Comparison of ENCODE assay signal across 7 mouse cellular contexts in the genomic region with DNA sequence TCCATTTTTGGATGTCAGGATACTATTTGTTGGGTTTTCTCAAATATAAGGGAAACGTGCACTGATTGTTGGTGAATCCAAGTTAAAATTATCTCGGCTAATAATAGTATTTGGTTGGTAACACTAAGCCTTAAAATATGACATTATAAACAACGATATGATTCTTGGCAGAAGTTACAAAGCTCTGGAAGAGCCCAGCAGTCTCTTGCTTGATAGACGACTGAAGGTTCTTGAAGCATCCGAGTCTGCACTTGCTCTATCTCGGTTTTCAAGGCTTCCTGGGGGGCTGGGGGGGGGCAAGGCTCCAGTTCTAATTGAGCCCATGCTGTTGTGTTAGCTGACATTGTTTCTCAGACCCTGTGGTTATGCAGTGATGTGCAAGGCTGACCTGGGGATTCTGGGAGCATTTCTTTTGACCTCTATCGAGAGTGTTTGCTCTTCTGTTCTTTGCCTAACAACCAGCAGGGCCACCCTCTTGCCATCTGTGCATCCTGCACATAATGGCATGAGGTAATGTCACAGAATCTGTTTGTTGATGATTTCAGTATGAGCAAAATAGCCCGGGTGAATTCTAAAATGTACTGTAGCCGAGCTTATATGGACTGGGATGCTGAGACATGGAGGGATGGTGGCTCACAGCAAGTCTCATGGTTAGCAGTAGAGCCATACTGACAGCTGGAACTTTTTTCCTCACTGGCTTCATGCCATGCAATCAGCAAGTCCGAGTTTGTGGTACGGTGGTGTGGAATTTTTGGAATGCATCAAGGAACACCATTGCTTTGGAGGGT. TPM values are rescaled to one million over a fixed set of nuclear protein-coding genes. Genes with fewer than 3 reads are reported as not detected.
A peak's percentile ranks its signal among the peaks of the same experiment; 100 is the strongest.
DNase-seq lines count a peak whose midpoint lies in the region; ATAC-seq lines count a peak whose summit lies in the region.

No protein-coding gene starts in this region.

- peak; percentile 61 for DNase-seq in layer of hippocampus, adult 9-11 months
- DNase-seq in layer of hippocampus, postnatal 25 days (ENCODE audit: extremely low spot score in 1 of 2, low spot score in 1 of 2), result no peak
- peak; percentile 82 to 89 for DNase-seq in cerebellum, adult 18-20 months
- DNase-seq in gastrocnemius, postnatal 25 days, result no peak
- DNase-seq in thymus, postnatal 25 days, result no peak

- H3K27me3 ChIP-seq in heart, embryonic 13.5 days (replicated peaks), result no peaks in the 10 kb centered on the region
- H3K27me3 ChIP-seq in midbrain, embryonic 13.5 days, result no peaks in the 10 kb centered on the region

- no peak overlapping the region for H3K9ac ChIP-seq in heart, embryonic 13.5 days
- H3K9ac ChIP-seq in midbrain, embryonic 13.5 days (replicated peaks), result no peak overlapping the region

- WGBS in heart, embryonic 13.5 days, result 32% methylated on average over 11 of the region's 11 CpGs
- WGBS in midbrain, embryonic 13.5 days, result 68% methylated on average over 11 of the region's 11 CpGs

- no peak; the same call in 1 of the 2 replicates for ATAC-seq in heart, embryonic 13.5 days (ENCODE audit: extremely low read depth, insufficient number of reproducible peaks, low FRiP score, low TSS enrichment)
- 0 out of 2 replicates have a peak, but pooled peaks have one; percentile 29 for ATAC-seq in midbrain, embryonic 13.5 days

- H3K4me3 ChIP-seq in heart, embryonic 13.5 days, result no peak overlapping the region
- H3K4me3 ChIP-seq in midbrain, embryonic 13.5 days (replicated peaks), result no peak overlapping the region

- H3K27ac ChIP-seq in heart, embryonic 13.5 days (replicated peaks), result peak overlapping the region; percentile 22
- no peak overlapping the region for H3K27ac ChIP-seq in midbrain, embryonic 13.5 days

- H3K36me3 ChIP-seq in heart, embryonic 13.5 days, result no peaks in the 10 kb centered on the region
- no peaks in the 10 kb centered on the region for H3K36me3 ChIP-seq in midbrain, embryonic 13.5 days

- peak overlapping the region; percentile 40 for H3K4me2 ChIP-seq in heart, embryonic 13.5 days
- H3K4me2 ChIP-seq in midbrain, embryonic 13.5 days (replicated peaks), result no peak overlapping the region

- peaks cover 16% of the 10 kb centered on the region for H3K4me1 ChIP-seq in heart, embryonic 13.5 days
- H3K4me1 ChIP-seq in midbrain, embryonic 13.5 days (replicated peaks), result peaks cover 14% of the 10 kb centered on the region

- H3K9me3 ChIP-seq in heart, embryonic 13.5 days, result no peaks in the 10 kb centered on the region
- no peaks in the 10 kb centered on the region for H3K9me3 ChIP-seq in midbrain, embryonic 13.5 days

RNA-seq across cellular contexts. Expression of gene Efhc1, which starts 28.6 kb away (rescaled TPM):
- 1 to 10 TPM; 1.2 to 1.4 TPM for total RNA-seq in layer of hippocampus, postnatal 25 days (2021)
- polyA plus RNA-seq in heart, embryonic 13.5 days (2015; fragmentation: Nextera tagmentation; extraction: Ambion mirVana), result 1.6 and 1.7 TPM in 2 replicates
- 1.5 TPM in 2 replicates for polyA plus RNA-seq in midbrain, embryonic 13.5 days (2015; fragmentation: Nextera tagmentation; extraction: Ambion mirVana)
- total RNA-seq in gastrocnemius, postnatal 25 days (2021), result under 1 TPM; 0.41 to 0.51 TPM

RNA-seq across cellular contexts. Expression of gene Paqr8, which starts 32.4 kb away (rescaled TPM):
- 100 to 1,000 TPM; 110 to 153 TPM for total RNA-seq in layer of hippocampus, postnatal 25 days (2021)
- polyA plus RNA-seq in heart, embryonic 13.5 days (2015; fragmentation: Nextera tagmentation; extraction: Ambion mirVana), result 3.0 and 3.3 TPM in 2 replicates
- 12.5 and 13.4 TPM in 2 replicates for polyA plus RNA-seq in midbrain, embryonic 13.5 days (2015; fragmentation: Nextera tagmentation; extraction: Ambion mirVana)
- total RNA-seq in gastrocnemius, postnatal 25 days (2021), result 1 to 10 TPM; 1.2 to 1.3 TPM

Comparison
In these comparisons a context has a peak if more than half of its experiments do, and no peak if none do; other contexts are left out.
1. DNase-seq: peak in layer of hippocampus, adult 9-11 months (single experiment) and cerebellum, adult 18-20 months (2 of 2); none in layer of hippocampus, postnatal 25 days (0 of 2), gastrocnemius, postnatal 25 days (single experiment) and thymus, postnatal 25 days (single experiment).
2. RNA of gene Paqr8, which starts 32.4 kb away (total RNA-seq): 110 to 153 TPM in layer of hippocampus, postnatal 25 days; 1.2 to 1.3 TPM in gastrocnemius, postnatal 25 days; every median in the first group is over 10 times any median in the second.